In the genomic region with DNA sequence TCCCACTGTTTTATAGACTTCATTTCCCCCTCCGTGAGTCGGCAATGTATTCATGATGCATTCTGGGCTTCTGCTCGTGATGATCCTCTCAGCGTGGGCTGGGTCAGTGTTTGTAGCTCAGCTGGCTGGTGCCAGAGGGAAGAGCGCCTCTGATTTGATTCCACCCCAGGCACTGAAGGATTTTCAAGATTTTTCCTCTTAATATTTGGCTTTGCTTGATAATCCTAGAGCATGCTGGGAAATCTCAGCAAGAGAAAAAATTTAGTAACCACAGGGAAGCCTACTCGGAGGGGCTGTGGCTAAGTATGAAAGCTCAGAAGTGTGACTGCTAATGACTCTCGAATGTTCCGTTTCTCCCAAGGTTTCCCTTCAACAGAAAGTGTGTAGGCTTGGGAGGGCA, we compare ENCODE assay signal across 19 mouse cellular contexts. TPM values are rescaled to one million over a fixed set of nuclear protein-coding genes. Genes with fewer than 3 reads are reported as not detected.
A peak's percentile ranks its signal among the peaks of the same experiment; 100 is the strongest.
DNase-seq lines count a peak whose midpoint lies in the region; ATAC-seq lines count a peak whose summit lies in the region.
"Had no signal": no experiment of that assay in that cellular context is flagged by ENCODE, and none has a peak within 500 bp of the region (broad histone marks: within the 10 kb centered on the region; RNA-seq: fewer than 3 reads in every experiment).

No protein-coding gene starts in this region.

- no peak overlapping the region for H3K4me3 ChIP-seq in forebrain, embryonic 16.5 days (replicated peaks; ENCODE audit: low read length)
- H3K4me3 ChIP-seq in forebrain, embryonic 13.5 days: no peak overlapping the region
- H3K4me3 ChIP-seq in midbrain, embryonic 14.5 days (replicated peaks; ENCODE audit: low read depth, low read length): no peak overlapping the region
- H3K4me3 ChIP-seq in midbrain, embryonic 11.5 days (ENCODE audit: low read depth, low read length): no peak overlapping the region
- H3K4me3 ChIP-seq in embryonic facial prominence, embryonic 14.5 days (ENCODE audit: low read depth, low read length): no peak overlapping the region
- H3K4me3 ChIP-seq in neural tube, embryonic 14.5 days (ENCODE audit: low read depth, low read length): no peak overlapping the region
- H3K4me3 ChIP-seq: erythroblast, embryonic 14.5 days; myocyte; stomach, embryonic 15.5 days had no signal

- ATAC-seq in forebrain, embryonic 16.5 days: 0 out of 2 replicates have a peak, but pooled peaks have one; percentile 28
- ATAC-seq in forebrain, embryonic 13.5 days: no peak
- no peak for ATAC-seq in midbrain, embryonic 14.5 days (ENCODE audit: low FRiP score, low TSS enrichment)
- ATAC-seq in midbrain, embryonic 11.5 days (ENCODE audit: low FRiP score): no peak
- no peak for ATAC-seq in embryonic facial prominence, embryonic 14.5 days (ENCODE audit: low read depth)
- no peak for ATAC-seq in neural tube, embryonic 14.5 days (ENCODE audit: low read depth)
- no peak for ATAC-seq in megakaryocyte progenitor cell, adult 5-6 weeks (replicated peaks; ENCODE audit: poor library complexity)
- ATAC-seq: activated CD4-positive, CD25-positive, alpha-beta regulatory T cell, adult 4 months; intestine, postnatal 0 days had no signal

- no peaks in the 10 kb centered on the region for H3K27me3 ChIP-seq in forebrain, embryonic 16.5 days (replicated peaks; ENCODE audit: control insufficient read depth, insufficient read depth, low read length)
- H3K27me3 ChIP-seq in forebrain, embryonic 13.5 days: no peaks in the 10 kb centered on the region
- H3K27me3 ChIP-seq in midbrain, embryonic 14.5 days (ENCODE audit: control insufficient read depth, insufficient read depth, low read length): no peaks in the 10 kb centered on the region
- H3K27me3 ChIP-seq in midbrain, embryonic 11.5 days (ENCODE audit: control insufficient read depth, insufficient read depth, low read length): no peaks in the 10 kb centered on the region
- H3K27me3 ChIP-seq in embryonic facial prominence, embryonic 14.5 days (replicated peaks; ENCODE audit: control insufficient read depth, insufficient read depth, low read length): no peaks in the 10 kb centered on the region
- no peaks in the 10 kb centered on the region for H3K27me3 ChIP-seq in neural tube, embryonic 14.5 days (ENCODE audit: control insufficient read depth, insufficient read depth, low read length)
- H3K27me3 ChIP-seq: stomach, embryonic 15.5 days had no signal

- H3K9ac ChIP-seq in forebrain, embryonic 16.5 days (replicated peaks; ENCODE audit: low read depth, low read length): no peak overlapping the region
- no peak overlapping the region for H3K9ac ChIP-seq in forebrain, embryonic 13.5 days
- H3K9ac ChIP-seq in midbrain, embryonic 14.5 days (replicated peaks; ENCODE audit: low read length): no peak overlapping the region
- no peak overlapping the region for H3K9ac ChIP-seq in midbrain, embryonic 11.5 days (ENCODE audit: low read length)
- H3K9ac ChIP-seq in embryonic facial prominence, embryonic 14.5 days (ENCODE audit: low read depth, low read length): no peak overlapping the region
- H3K9ac ChIP-seq in neural tube, embryonic 14.5 days (replicated peaks; ENCODE audit: low read depth, low read length): no peak overlapping the region
- H3K9ac ChIP-seq: lung, embryonic 14.5 days; stomach, embryonic 15.5 days had no signal

- 0 out of 2 replicates have a peak overlapping the region, but pooled peaks have one; percentile 8 for H3K4me2 ChIP-seq in forebrain, embryonic 16.5 days (ENCODE audit: low read length)
- H3K4me2 ChIP-seq in forebrain, embryonic 13.5 days: no peak overlapping the region
- H3K4me2 ChIP-seq in midbrain, embryonic 14.5 days (ENCODE audit: low read length): no peak overlapping the region
- H3K4me2 ChIP-seq in midbrain, embryonic 11.5 days: no peak overlapping the region
- H3K4me2 ChIP-seq in embryonic facial prominence, embryonic 14.5 days (ENCODE audit: low read depth, low read length): peak overlapping the region; percentile 27
- H3K4me2 ChIP-seq in neural tube, embryonic 14.5 days (ENCODE audit: low read depth, low read length): peak overlapping the region; percentile 11; the same call in 1 of the 2 replicates
- H3K4me2 ChIP-seq: lung, embryonic 14.5 days; stomach, embryonic 15.5 days had no signal

- no peak overlapping the region for H3K27ac ChIP-seq in forebrain, embryonic 16.5 days (ENCODE audit: low read length)
- H3K27ac ChIP-seq in forebrain, embryonic 13.5 days: no peak overlapping the region
- H3K27ac ChIP-seq in midbrain, embryonic 14.5 days (replicated peaks; ENCODE audit: low read depth, low read length): no peak overlapping the region
- no peak overlapping the region for H3K27ac ChIP-seq in midbrain, embryonic 11.5 days (ENCODE audit: low read depth, low read length)
- H3K27ac ChIP-seq in embryonic facial prominence, embryonic 14.5 days (replicated peaks; ENCODE audit: low read depth, low read length): no peak overlapping the region
- peak overlapping the region; percentile 50; the same call in 1 of the 2 replicates for H3K27ac ChIP-seq in neural tube, embryonic 14.5 days (ENCODE audit: low read depth, low read length)
- H3K27ac ChIP-seq: stomach, embryonic 15.5 days had no signal

- WGBS in forebrain, embryonic 16.5 days: 56% methylated on average over 8 of the region's 8 CpGs
- WGBS in forebrain, embryonic 13.5 days: 71% methylated on average over 8 of the region's 8 CpGs
- 55% methylated on average over 8 of the region's 8 CpGs for WGBS in midbrain, embryonic 14.5 days
- 72% methylated on average over 8 of the region's 8 CpGs for WGBS in midbrain, embryonic 11.5 days
- 47% methylated on average over 8 of the region's 8 CpGs for WGBS in embryonic facial prominence, embryonic 14.5 days
- 47% methylated on average over 8 of the region's 8 CpGs for WGBS in neural tube, embryonic 14.5 days

- DNase-seq in midbrain, embryonic 14.5 days: peak; percentile 59
- DNase-seq in midbrain, embryonic 11.5 days (ENCODE audit: low spot score, missing footprints): no peak
- peak; percentile 35 for DNase-seq in embryonic facial prominence, embryonic 14.5 days (ENCODE audit: low spot score)
- no peak for DNase-seq in B cell, adult 2 months
- DNase-seq: gastrocnemius, postnatal 14 days; heart, postnatal 14 days; kidney, postnatal 14 days; lung, embryonic 14.5 days; thymus, postnatal 14 days had no signal

- H3K36me3 ChIP-seq in forebrain, embryonic 16.5 days (ENCODE audit: control insufficient read depth, insufficient read depth): no peaks in the 10 kb centered on the region
- no peaks in the 10 kb centered on the region for H3K36me3 ChIP-seq in forebrain, embryonic 13.5 days (ENCODE audit: poor library complexity, severe bottlenecking)
- no peaks in the 10 kb centered on the region for H3K36me3 ChIP-seq in midbrain, embryonic 14.5 days (ENCODE audit: control insufficient read depth, insufficient read depth, low read length)
- H3K36me3 ChIP-seq in midbrain, embryonic 11.5 days (ENCODE audit: control insufficient read depth, insufficient read depth, low read length): no peaks in the 10 kb centered on the region
- no peaks in the 10 kb centered on the region for H3K36me3 ChIP-seq in embryonic facial prominence, embryonic 14.5 days (ENCODE audit: control insufficient read depth, insufficient read depth, low read length)
- H3K36me3 ChIP-seq in neural tube, embryonic 14.5 days (ENCODE audit: control insufficient read depth, insufficient read depth, low read length): no peaks in the 10 kb centered on the region
- H3K36me3 ChIP-seq: stomach, embryonic 15.5 days had no signal

- H3K9me3 ChIP-seq in forebrain, embryonic 16.5 days (ENCODE audit: control insufficient read depth, low read length): no peaks in the 10 kb centered on the region
- H3K9me3 ChIP-seq in forebrain, embryonic 13.5 days (replicated peaks): no peaks in the 10 kb centered on the region
- no peaks in the 10 kb centered on the region for H3K9me3 ChIP-seq in midbrain, embryonic 14.5 days (ENCODE audit: control insufficient read depth, low read length)
- H3K9me3 ChIP-seq in midbrain, embryonic 11.5 days (ENCODE audit: control insufficient read depth, low read length): no peaks in the 10 kb centered on the region
- H3K9me3 ChIP-seq in embryonic facial prominence, embryonic 14.5 days (ENCODE audit: control insufficient read depth, low read length): no peaks in the 10 kb centered on the region
- H3K9me3 ChIP-seq in neural tube, embryonic 14.5 days (ENCODE audit: control insufficient read depth, low read length): no peaks in the 10 kb centered on the region
- H3K9me3 ChIP-seq: stomach, embryonic 15.5 days had no signal

- H3K4me1 ChIP-seq in forebrain, embryonic 16.5 days (replicated peaks; ENCODE audit: control insufficient read depth, insufficient read depth, low read length): peaks cover 6% of the 10 kb centered on the region; the same call in 1 of the 2 replicates
- no peaks in the 10 kb centered on the region for H3K4me1 ChIP-seq in forebrain, embryonic 13.5 days
- no peaks in the 10 kb centered on the region for H3K4me1 ChIP-seq in midbrain, embryonic 14.5 days (ENCODE audit: control insufficient read depth, insufficient read depth, low read length)
- no peaks in the 10 kb centered on the region for H3K4me1 ChIP-seq in midbrain, embryonic 11.5 days (ENCODE audit: control insufficient read depth, insufficient read depth, low read length)
- 0 out of 2 replicates have a peak, but pooled peaks cover 3% of the 10 kb centered on the region for H3K4me1 ChIP-seq in embryonic facial prominence, embryonic 14.5 days (ENCODE audit: control insufficient read depth, insufficient read depth, low read length)
- H3K4me1 ChIP-seq in neural tube, embryonic 14.5 days (ENCODE audit: control insufficient read depth, insufficient read depth, low read length): peaks cover 3% of the 10 kb centered on the region; the same call in 1 of the 2 replicates
- H3K4me1 ChIP-seq: stomach, embryonic 15.5 days had no signal

RNA-seq across cellular contexts. Expression of gene Fam216b, which starts 49.9 kb away (rescaled TPM):
- 0.30 and 0.53 TPM in 2 replicates for polyA plus RNA-seq in forebrain, embryonic 16.5 days (2015; fragmentation: Nextera tagmentation; extraction: Ambion mirVana)
- polyA plus RNA-seq in forebrain, embryonic 13.5 days (2015; fragmentation: Nextera tagmentation; extraction: Ambion mirVana): 0.08 TPM in 1 of 2 replicates, not detected in the other
- polyA plus RNA-seq in midbrain, embryonic 14.5 days (2014; fragmentation: Nextera tagmentation; extraction: Ambion mirVana): 0.24 and 0.77 TPM in 2 replicates
- polyA plus RNA-seq in midbrain, embryonic 11.5 days (2014; fragmentation: Nextera tagmentation; extraction: Ambion mirVana): not detected in 2 replicates
- 0.90 TPM in 1 of 2 replicates, not detected in the other for polyA plus RNA-seq in embryonic facial prominence, embryonic 14.5 days (2014; fragmentation: Nextera tagmentation; extraction: Ambion mirVana)
- polyA plus RNA-seq in neural tube, embryonic 14.5 days (2014; fragmentation: Nextera tagmentation; extraction: Ambion mirVana): 0.35 and 0.72 TPM in 2 replicates
- not detected in 2 replicates for total RNA-seq in megakaryocyte progenitor cell, adult 5-6 weeks (2015)
- not detected in 2 replicates for total RNA-seq in megakaryocyte progenitor cell, adult 5-6 weeks (2017)
- total RNA-seq: gastrocnemius, postnatal 14 days; liver, adult 2 months had no signal
- polyA plus RNA-seq: activated CD4-positive, CD25-positive, alpha-beta regulatory T cell, adult 4 months; erythroblast, embryonic 14.5 days; liver, adult 2 months; lung, embryonic 14.5 days; myocyte; stomach, embryonic 15.5 days had no signal

Comparison
In these comparisons a context has a peak if more than half of its experiments do, and no peak if none do; other contexts are left out.
1. H3K4me2 ChIP-seq: peak in forebrain, embryonic 16.5 days (single experiment), embryonic facial prominence, embryonic 14.5 days (single experiment) and neural tube, embryonic 14.5 days (single experiment); none in forebrain, embryonic 13.5 days (single experiment), midbrain, embryonic 14.5 days (single experiment) and midbrain, embryonic 11.5 days (single experiment).
2. DNase-seq: peak in midbrain, embryonic 14.5 days (single experiment) and embryonic facial prominence, embryonic 14.5 days (single experiment); none in midbrain, embryonic 11.5 days (single experiment) and B cell, adult 2 months (0 of 2).